In genomic region chr16:64851085-64851562, GRCm38 (mm10) we compare ENCODE assay signal across 8 mouse cellular contexts. TPM values are rescaled to one million over a fixed set of nuclear protein-coding genes. Genes with fewer than 3 reads are reported as not detected.
DNase-seq lines count a peak whose midpoint lies in the region; ATAC-seq and TF ChIP-seq lines count a peak whose summit lies in the region.

No protein-coding gene starts in this region.

- H3K9ac ChIP-seq in kidney, postnatal 0 days (ENCODE audit: low read depth, low read length): peak overlapping the region; percentile 86
- H3K9ac ChIP-seq in heart, embryonic 15.5 days: peak overlapping the region; percentile 91

- no peaks in the 10 kb centered on the region for H3K9me3 ChIP-seq in kidney, postnatal 0 days (replicated peaks; ENCODE audit: low read length)
- no peaks in the 10 kb centered on the region for H3K9me3 ChIP-seq in heart, embryonic 15.5 days (replicated peaks)

- H3K36me3 ChIP-seq in kidney, postnatal 0 days (ENCODE audit: insufficient read depth, low read length): peaks cover 12% of the 10 kb centered on the region
- peaks cover 11% of the 10 kb centered on the region for H3K36me3 ChIP-seq in heart, embryonic 15.5 days
- H3K36me3 ChIP-seq in macrophage (ENCODE audit: inconsistent target): peaks cover 9% of the 10 kb centered on the region

- H3K4me2 ChIP-seq in kidney, postnatal 0 days (ENCODE audit: low read length): peak overlapping the region; percentile 94
- H3K4me2 ChIP-seq in heart, embryonic 15.5 days: peak overlapping the region; percentile 78

- no peaks in the 10 kb centered on the region for H3K27me3 ChIP-seq in kidney, postnatal 0 days (ENCODE audit: insufficient read depth, low read length)
- no peaks in the 10 kb centered on the region for H3K27me3 ChIP-seq in heart, embryonic 15.5 days

- H3K27ac ChIP-seq in kidney, postnatal 0 days: peak overlapping the region; percentile 91
- H3K27ac ChIP-seq in bone marrow macrophage, adult 2 months (ENCODE audit: insufficient read depth, low read depth, low read length): peak overlapping the region; percentile 61
- peak overlapping the region; percentile 97 for H3K27ac ChIP-seq in heart, embryonic 15.5 days
- peak overlapping the region; percentile 51 for H3K27ac ChIP-seq in macrophage

- H3K4me1 ChIP-seq in kidney, postnatal 0 days (replicated peaks; ENCODE audit: insufficient read depth, low read length): peaks cover 6% of the 10 kb centered on the region; the same call in 1 of the 2 replicates
- peaks cover 12% of the 10 kb centered on the region for H3K4me1 ChIP-seq in bone marrow macrophage, adult 2 months (ENCODE audit: control insufficient read depth, insufficient read depth, low read length)
- peaks cover 19% of the 10 kb centered on the region for H3K4me1 ChIP-seq in heart, embryonic 15.5 days (replicated peaks)

- WGBS in kidney, postnatal 0 days: 1% methylated on average over 35 of the region's 45 CpGs
- WGBS in heart, embryonic 15.5 days: 0% methylated on average over 39 of the region's 45 CpGs
- WGBS in macrophage (ENCODE audit: missing documents): 1% methylated on average over 44 of the region's 45 CpGs

- no peak for TF ChIP-seq CTCF in kidney, postnatal 0 days (IDR thresholded peaks at IDR 0.05; ENCODE audit: low read depth)
- no peak for TF ChIP-seq CTCF in bone marrow macrophage, adult 2 months (IDR thresholded peaks at IDR 0.05; ENCODE audit: low read depth, low read length)

- TF ChIP-seq POLR2A in bone marrow macrophage, adult 2 months (IDR thresholded peaks at IDR 0.05; ENCODE audit: borderline replicate concordance, low read depth, low read length): no peak

- DNase-seq in kidney, postnatal 0 days (ENCODE audit: low spot score): peak; percentile 42
- DNase-seq in kidney, adult 11 months: no peak
- no peak for DNase-seq in adrenal gland, adult (ENCODE audit: inconsistent age in 2 of 2, low spot score in 1 of 2)
- no peak for DNase-seq in adrenal gland, adult 2 months
- DNase-seq in cerebellum, adult 11 months: no peak

- H3K4me3 ChIP-seq in kidney, postnatal 0 days (replicated peaks; ENCODE audit: low read depth, low read length): peak overlapping the region; percentile 87
- H3K4me3 ChIP-seq in bone marrow macrophage, adult 2 months (ENCODE audit: insufficient read depth, low read length): peak overlapping the region; percentile 96
- peak overlapping the region; percentile 96 for H3K4me3 ChIP-seq in heart, embryonic 15.5 days
- H3K4me3 ChIP-seq in macrophage (ENCODE audit: inconsistent target): peak overlapping the region; percentile 92

- peaks cover 87% of the 10 kb centered on the region for H3K79me2 ChIP-seq in macrophage (ENCODE audit: inconsistent target)

- ATAC-seq in kidney, postnatal 0 days (replicated peaks; ENCODE audit: low FRiP score, low read depth): peak; percentile 39
- ATAC-seq in heart, embryonic 15.5 days (replicated peaks; ENCODE audit: insufficient number of reproducible peaks, insufficient read depth, low FRiP score, low read depth): peak; percentile 14

RNA-seq across cellular contexts. Expression of gene Zfp654, which starts 0.3 kb away (rescaled TPM):
- 5.1 TPM in 2 replicates for polyA plus RNA-seq in kidney, postnatal 0 days (2015; fragmentation: Nextera tagmentation; extraction: Ambion mirVana)
- polyA plus RNA-seq in bone marrow macrophage, adult 2 months (2012; ENCODE audit: insufficient read depth, insufficient read length, missing spikeins): 7.5 and 7.9 TPM in 2 replicates
- 4.4 and 5.2 TPM in 2 replicates for polyA plus RNA-seq in heart, embryonic 15.5 days (2015; fragmentation: Nextera tagmentation; extraction: Ambion mirVana)
- total RNA-seq in macrophage (2018; cell fraction: chromatin; rRNA removed): 10 to 100 TPM in 24 of 26 experiments, 1 to 10 TPM in 2; 7.9 to 22.8 (median 17.0) TPM
- total RNA-seq in macrophage (2018; cell fraction: cytosol; rRNA removed): 10 to 100 TPM in 1 of 26 experiments, 1 to 10 TPM in 25; 5.6 to 10.6 (median 7.7) TPM
- total RNA-seq in macrophage (2018; cell fraction: nucleus; rRNA removed): 10 to 100 TPM in 23 of 26 experiments, 1 to 10 TPM in 3; 8.6 to 25.0 (median 15.6) TPM
- polyA plus RNA-seq in macrophage (2018): 6.0 to 6.8 TPM (median 6.4 TPM) in 3 replicates
- 10 to 100 TPM; 19.0 to 19.1 TPM for total RNA-seq in adrenal gland, adult 2 months (2021)
- 0.48 and 0.65 TPM in 2 replicates for polyA plus RNA-seq in adrenal gland, adult 2 months (2012; rRNA removed)

RNA-seq across cellular contexts. Expression of gene Cggbp1, which starts 0.7 kb away (rescaled TPM):
- 64.2 and 66.4 TPM in 2 replicates for polyA plus RNA-seq in kidney, postnatal 0 days (2015; fragmentation: Nextera tagmentation; extraction: Ambion mirVana)
- 76.4 and 84.7 TPM in 2 replicates for polyA plus RNA-seq in bone marrow macrophage, adult 2 months (2012; ENCODE audit: insufficient read depth, insufficient read length, missing spikeins)
- polyA plus RNA-seq in heart, embryonic 15.5 days (2015; fragmentation: Nextera tagmentation; extraction: Ambion mirVana): 45.2 and 47.8 TPM in 2 replicates
- total RNA-seq in macrophage (2018; cell fraction: chromatin; rRNA removed): 10 to 100 TPM; 22.0 to 86.7 (median 48.8) TPM
- 100 to 1,000 TPM in 3 of 26 experiments, 10 to 100 TPM in 23; 74.1 to 135 (median 85.7) TPM for total RNA-seq in macrophage (2018; cell fraction: cytosol; rRNA removed)
- 100 to 1,000 TPM in 6 of 26 experiments, 10 to 100 TPM in 20; 35.3 to 150 (median 86.8) TPM for total RNA-seq in macrophage (2018; cell fraction: nucleus; rRNA removed)
- 51.1 to 59.0 TPM (median 55.2 TPM) in 3 replicates for polyA plus RNA-seq in macrophage (2018)
- 100 to 1,000 TPM; 122 to 174 TPM for total RNA-seq in adrenal gland, adult 2 months (2021)
- 4.8 and 6.4 TPM in 2 replicates for polyA plus RNA-seq in adrenal gland, adult 2 months (2012; rRNA removed)
